Mouse (Mus musculus) stomach, embryonic 15.5 days (tissue): ENCODE results near the gene Wdr44. TPM values are rescaled to one million over a fixed set of nuclear protein-coding genes. Genes with fewer than 3 reads are reported as not detected.
A peak's percentile ranks its signal among the peaks of the same experiment; 100 is the strongest.
"Not testable (repeated sequence)": the region's sequence is repeated elsewhere in the genome, so short reads cannot be mapped to it uniquely, and the experiment has no call there.

Experiments
- ATAC-seq: fragments of 200-750 bp; cut with Nextera tagmentation; 2 replicates; pipeline ENCODE4 v1.8.0; 2017; ENCODE audit warnings: low read depth, moderate number of reproducible peaks, moderate TSS enrichment; ENCODE audit not compliant: insufficient read depth, low FRiP score
- H3K27ac ChIP-seq: fragments of 300-500 bp; sonication (generic); 2 replicates; pipeline ENCODE4 v1.5.1; 2015; ENCODE audit warnings: mild to moderate bottlenecking, inconsistent platforms
- H3K27me3 ChIP-seq: fragments of 300-500 bp; sonication (generic); replicated peaks from 2 replicates; pipeline ENCODE4 v1.6.1; 2015; ENCODE audit warnings: inconsistent platforms
- H3K36me3 ChIP-seq: fragments of 300-500 bp; sonication (generic); 2 replicates; pipeline ENCODE4 v1.6.1; 2015; ENCODE audit warnings: inconsistent platforms
- H3K4me1 ChIP-seq: fragments of 300-500 bp; sonication (generic); 2 replicates; pipeline ENCODE4 v1.6.1; 2015; ENCODE audit warnings: inconsistent platforms
- H3K4me2 ChIP-seq: fragments of 300-500 bp; sonication (generic); 2 replicates; pipeline ENCODE4 v1.6.1; 2015; ENCODE audit warnings: mild to moderate bottlenecking, inconsistent platforms
- H3K4me3 ChIP-seq: fragments of 300-500 bp; sonication (generic); replicated peaks from 2 replicates; pipeline ENCODE4 v1.5.1; 2015; ENCODE audit warnings: inconsistent platforms
- H3K9ac ChIP-seq: fragments of 300-500 bp; sonication (generic); 2 replicates; pipeline ENCODE4 v1.6.1; 2015; ENCODE audit warnings: inconsistent platforms
- H3K9me3 ChIP-seq: fragments of 300-500 bp; sonication (generic); 2 replicates; pipeline ENCODE4 v1.6.1; 2016; ENCODE audit warnings: inconsistent platforms
- WGBS: fragments of 180-500 bp; shearing (Covaris S2); methylation state at CpG from one replicate; pipeline ENCODE4 v1.1.7; 2015; 5-methylcytosine and 5-hydroxymethylcytosine counted together
- polyA plus RNA-seq: library from polyadenylated mRNA; unstranded; fragments of >200 nt; fragmentation: Nextera tagmentation; extraction: Ambion mirVana; gene quantifications from 2 replicates; pipeline ENCODE4 v1.2.1, GENCODE M21; 2015

Gene Wdr44
- polyA plus RNA-seq, 1 experiment from 2014 or later, result 8.8 TPM

DNA sequence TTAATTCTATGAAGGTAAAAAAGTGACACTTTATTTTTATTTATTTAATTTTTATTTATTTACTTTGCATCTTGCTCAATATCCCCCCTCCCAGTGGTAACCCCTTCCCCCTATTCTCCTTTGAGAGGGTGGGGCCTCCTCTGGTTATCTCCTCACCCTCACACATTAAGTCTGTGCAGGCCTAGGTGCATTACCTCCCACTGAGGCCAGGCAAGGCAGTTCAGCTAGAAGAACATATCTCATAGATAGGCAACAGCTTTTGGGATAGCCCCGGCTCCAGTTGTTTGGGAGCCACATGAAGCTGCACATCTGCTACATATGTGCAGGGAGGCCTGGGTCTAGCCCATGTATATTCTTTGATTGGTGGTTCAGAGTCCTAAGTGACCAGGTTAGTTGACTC lies 6.2 kb downstream of the Wdr44 start:
- Histone ChIP-seq H3K4me1 (no peaks in the 10 kb centered on the region), H3K4me3 (no peak overlapping the region), H3K36me3 (no peaks in the 10 kb centered on the region), H3K4me2 (no peak overlapping the region), H3K27ac (no peak overlapping the region), H3K9me3 (no peaks in the 10 kb centered on the region), H3K9ac (no peak overlapping the region), H3K27me3 (no peaks in the 10 kb centered on the region)
- no peak for ATAC-seq
- WGBS, result 88% methylated on average over 1 of the region's 1 CpGs

DNA sequence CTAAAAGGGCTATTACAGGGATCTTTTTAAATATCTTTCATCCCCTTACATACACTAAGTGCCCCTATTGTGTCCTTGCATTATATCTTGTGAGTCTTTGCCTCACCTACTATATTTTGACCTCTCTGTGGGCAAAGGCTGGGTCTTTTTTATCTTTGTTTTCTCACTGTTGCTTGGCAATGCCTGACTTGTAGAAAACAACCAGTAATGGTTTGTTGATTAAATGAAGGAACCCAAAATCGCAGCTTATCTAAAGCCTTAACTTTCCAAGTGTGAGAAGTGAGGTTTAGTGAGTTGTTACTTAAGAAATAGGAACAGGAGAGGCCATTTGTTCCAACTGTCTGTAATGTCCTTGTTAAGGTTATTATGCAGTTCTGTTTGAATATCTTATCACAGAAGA lies 24.4 kb downstream of the Wdr44 start:
- H3K4me1 ChIP-seq, result no peaks in the 10 kb centered on the region
- no peak overlapping the region for H3K27ac ChIP-seq
- H3K9me3 ChIP-seq, result no peaks in the 10 kb centered on the region
- no peak for ATAC-seq
- H3K4me3 ChIP-seq, result no peak overlapping the region
- no peak overlapping the region for H3K4me2 ChIP-seq
- H3K9ac ChIP-seq, result no peak overlapping the region
- H3K36me3 ChIP-seq, result no peaks in the 10 kb centered on the region
- H3K27me3 ChIP-seq, result no peaks in the 10 kb centered on the region
- WGBS, result 60% methylated on average over 1 of the region's 1 CpGs

DNA sequence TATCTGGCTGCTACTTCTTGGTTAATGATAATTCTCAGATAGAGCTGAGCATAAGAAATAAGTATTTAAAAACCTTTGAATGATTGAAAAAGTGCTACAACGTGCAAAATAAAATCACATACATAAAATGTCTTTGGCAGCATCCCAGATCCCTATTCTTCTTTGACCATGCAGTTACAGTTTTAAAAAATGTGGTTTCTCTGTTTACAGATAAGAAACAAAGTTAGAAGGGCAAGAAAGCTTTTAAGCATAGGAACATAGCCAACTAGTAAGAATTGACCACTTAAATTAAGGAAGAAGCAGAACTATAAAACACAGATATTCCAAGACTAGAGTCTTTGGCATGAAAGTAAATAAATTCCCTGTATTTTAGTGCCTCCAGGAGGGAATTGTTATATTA lies 34.6 kb downstream of the Wdr44 start:
- no peak overlapping the region for H3K4me3 ChIP-seq
- H3K9ac ChIP-seq, result no peak overlapping the region
- H3K4me2 ChIP-seq, result no peak overlapping the region
- no peak overlapping the region for H3K27ac ChIP-seq
- ATAC-seq, result no peak
- H3K27me3 ChIP-seq, result no peaks in the 10 kb centered on the region
- H3K36me3 ChIP-seq, result no peaks in the 10 kb centered on the region
- H3K4me1 ChIP-seq, result no peaks in the 10 kb centered on the region
- no peaks in the 10 kb centered on the region for H3K9me3 ChIP-seq
- 46% methylated on average over 1 of the region's 1 CpGs for WGBS

DNA sequence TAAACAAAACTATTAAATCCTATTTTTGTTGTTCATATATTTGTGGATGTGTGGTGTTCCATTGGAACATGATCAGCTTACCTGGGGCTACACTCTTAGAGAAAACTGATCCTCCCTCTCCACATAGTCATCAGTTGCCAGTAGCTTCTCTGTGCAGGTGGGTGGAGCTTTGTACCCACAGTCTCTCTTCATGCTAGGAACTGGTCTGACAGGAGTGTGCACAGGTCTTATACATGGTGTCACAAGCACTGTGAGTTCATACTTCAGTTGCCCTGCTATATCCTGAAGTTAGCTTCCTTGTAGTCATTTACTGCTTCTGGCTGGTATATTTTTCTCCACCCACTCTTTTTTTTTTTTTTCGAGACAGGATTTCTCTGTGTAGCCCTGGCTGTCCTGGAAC lies 61.8 kb downstream of the Wdr44 start:
- Histone ChIP-seq H3K4me2 (no peak overlapping the region), H3K27me3 (no peaks in the 10 kb centered on the region), H3K4me1 (no peaks in the 10 kb centered on the region), H3K36me3 (no peaks in the 10 kb centered on the region), H3K4me3 (no peak overlapping the region), H3K9me3 (no peaks in the 10 kb centered on the region), H3K9ac (no peak overlapping the region), H3K27ac (no peak overlapping the region)
- no peak for ATAC-seq
- WGBS, result 64% methylated on average over 1 of the region's 1 CpGs

DNA sequence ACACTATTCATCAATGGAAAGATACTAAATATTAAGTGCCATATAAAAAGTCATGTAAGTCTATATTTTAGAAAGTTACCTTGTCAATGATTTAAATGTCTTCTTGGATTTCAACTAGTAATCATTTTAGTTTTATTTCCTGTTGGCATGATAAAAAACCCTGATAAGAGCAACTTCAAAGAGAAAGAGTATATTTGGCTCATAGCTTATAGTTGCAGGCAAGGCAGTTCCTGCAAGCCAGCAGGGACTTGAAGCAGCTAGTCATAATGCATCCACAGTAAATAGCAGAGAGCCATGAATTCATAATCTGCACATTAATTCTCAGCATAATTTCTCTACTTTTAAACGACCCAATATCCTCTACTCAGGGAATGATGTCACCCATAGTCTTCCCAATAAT lies 75.0 kb downstream of the Wdr44 start:
- no peak for ATAC-seq
- H3K27me3 ChIP-seq, result no peaks in the 10 kb centered on the region
- no peak overlapping the region for H3K27ac ChIP-seq
- H3K36me3 ChIP-seq, result no peaks in the 10 kb centered on the region
- H3K4me3 ChIP-seq, result no peak overlapping the region
- no peak overlapping the region for H3K4me2 ChIP-seq
- 76% methylated on average over 1 of the region's 1 CpGs for WGBS
- no peaks in the 10 kb centered on the region for H3K4me1 ChIP-seq
- no peaks in the 10 kb centered on the region for H3K9me3 ChIP-seq
- H3K9ac ChIP-seq, result no peak overlapping the region

DNA sequence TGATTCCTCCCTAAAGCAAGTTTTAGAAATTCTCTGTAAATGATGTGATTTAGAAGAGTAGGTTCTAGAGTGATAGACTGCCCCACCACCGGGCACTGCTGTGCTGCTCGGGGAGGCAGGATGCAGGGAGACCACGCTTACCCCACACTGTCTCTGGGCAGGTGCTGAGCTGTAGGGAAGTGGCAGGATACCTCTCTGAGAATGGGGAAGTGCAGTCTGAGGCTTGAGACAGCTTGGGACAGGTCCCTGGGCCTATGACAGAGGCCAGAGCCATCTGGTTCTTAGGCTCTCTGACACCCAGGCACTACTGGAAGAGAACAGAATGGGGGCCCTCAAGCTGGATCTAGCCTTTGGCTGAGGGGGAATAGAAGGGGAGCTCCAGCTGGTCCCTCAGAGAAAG lies 114.3 kb downstream of the Wdr44 start:
- H3K4me1 ChIP-seq, result no peaks in the 10 kb centered on the region
- no peaks in the 10 kb centered on the region for H3K9me3 ChIP-seq
- no peak overlapping the region for H3K4me3 ChIP-seq
- ATAC-seq, result no peak
- H3K27me3 ChIP-seq, result no peaks in the 10 kb centered on the region
- no peaks in the 10 kb centered on the region for H3K36me3 ChIP-seq
- WGBS, result 83% methylated on average over 3 of the region's 3 CpGs
- no peak overlapping the region for H3K4me2 ChIP-seq
- no peak overlapping the region for H3K9ac ChIP-seq
- no peak overlapping the region for H3K27ac ChIP-seq

DNA sequence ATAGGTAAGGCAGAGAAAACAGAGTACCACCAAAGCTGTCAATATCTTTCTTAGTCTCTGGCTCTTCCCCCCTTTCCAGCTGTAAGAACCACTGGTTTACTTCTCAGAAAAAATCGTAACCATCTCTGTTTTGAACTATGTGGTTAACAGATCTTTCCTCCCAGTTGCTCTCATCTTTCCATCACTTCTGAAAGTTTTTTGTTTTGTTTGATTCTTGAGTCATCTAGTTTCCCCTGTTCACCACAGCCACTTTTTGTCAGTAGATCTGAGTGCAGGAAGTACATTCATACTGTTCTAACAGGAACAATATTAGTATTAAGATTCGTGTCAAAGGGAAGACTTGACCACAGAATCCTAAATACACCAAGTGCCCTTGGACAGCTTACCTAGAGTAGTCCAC lies 117.5 kb downstream of the Wdr44 start:
- no peak for ATAC-seq
- Histone ChIP-seq H3K27me3 (no peaks in the 10 kb centered on the region), H3K27ac (no peak overlapping the region), H3K4me1 (no peaks in the 10 kb centered on the region), H3K36me3 (no peaks in the 10 kb centered on the region), H3K4me3 (no peak overlapping the region), H3K4me2 (no peak overlapping the region), H3K9ac (no peak overlapping the region), H3K9me3 (no peaks in the 10 kb centered on the region)
- WGBS, result 79% methylated on average over 2 of the region's 2 CpGs

DNA sequence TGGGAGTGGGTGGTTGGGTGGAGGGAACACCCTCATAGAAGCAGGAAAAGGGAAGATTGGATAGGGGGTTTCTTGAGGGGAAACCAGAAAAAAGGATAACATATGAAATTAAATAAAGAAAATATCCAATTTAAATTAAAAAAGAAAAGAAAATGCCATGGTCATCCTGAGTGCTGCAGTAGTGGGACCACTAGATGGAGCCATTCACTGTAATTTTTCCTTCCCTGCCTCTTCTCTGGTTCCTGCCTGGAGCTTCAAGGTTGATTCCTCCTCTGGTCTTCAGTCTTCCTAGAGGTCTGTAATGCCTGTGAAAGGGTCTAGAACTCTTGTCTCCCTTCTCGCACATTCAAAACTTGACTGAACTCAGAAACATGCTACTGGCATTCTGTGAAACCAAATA lies 120.4 kb downstream of the Wdr44 start:
- not testable (repeated sequence) for H3K4me3 ChIP-seq, H3K27me3 ChIP-seq, ATAC-seq, H3K4me1 ChIP-seq, H3K4me2 ChIP-seq, H3K27ac ChIP-seq, H3K9ac ChIP-seq, H3K9me3 ChIP-seq, H3K36me3 ChIP-seq
- 76% methylated on average over 1 of the region's 1 CpGs for WGBS

DNA sequence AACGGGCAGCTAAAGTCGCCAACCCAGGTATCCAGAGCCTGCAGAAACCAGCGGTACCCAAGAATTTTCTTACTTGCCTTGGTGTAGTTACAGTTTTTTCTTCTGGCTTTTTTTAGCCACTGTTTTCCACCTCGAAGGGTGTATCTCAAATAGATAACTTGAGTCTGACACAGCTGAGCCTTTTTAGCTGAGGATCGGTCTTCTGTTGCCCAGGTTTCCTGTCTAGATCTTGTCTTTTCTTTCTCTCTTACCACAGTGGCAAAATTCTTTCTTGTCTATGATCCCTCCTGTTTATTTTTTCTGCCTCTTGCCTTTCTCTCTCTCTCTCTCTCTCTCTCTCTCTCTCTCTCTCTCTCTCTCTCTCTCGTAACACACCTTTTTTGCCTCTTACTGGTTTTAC lies 130.0 kb downstream of the Wdr44 start:
- not testable (repeated sequence) for H3K27me3 ChIP-seq, H3K4me1 ChIP-seq, H3K9me3 ChIP-seq, H3K27ac ChIP-seq, H3K4me3 ChIP-seq, H3K36me3 ChIP-seq, ATAC-seq, H3K9ac ChIP-seq, H3K4me2 ChIP-seq
- WGBS, result 80% methylated on average over 6 of the region's 6 CpGs

DNA sequence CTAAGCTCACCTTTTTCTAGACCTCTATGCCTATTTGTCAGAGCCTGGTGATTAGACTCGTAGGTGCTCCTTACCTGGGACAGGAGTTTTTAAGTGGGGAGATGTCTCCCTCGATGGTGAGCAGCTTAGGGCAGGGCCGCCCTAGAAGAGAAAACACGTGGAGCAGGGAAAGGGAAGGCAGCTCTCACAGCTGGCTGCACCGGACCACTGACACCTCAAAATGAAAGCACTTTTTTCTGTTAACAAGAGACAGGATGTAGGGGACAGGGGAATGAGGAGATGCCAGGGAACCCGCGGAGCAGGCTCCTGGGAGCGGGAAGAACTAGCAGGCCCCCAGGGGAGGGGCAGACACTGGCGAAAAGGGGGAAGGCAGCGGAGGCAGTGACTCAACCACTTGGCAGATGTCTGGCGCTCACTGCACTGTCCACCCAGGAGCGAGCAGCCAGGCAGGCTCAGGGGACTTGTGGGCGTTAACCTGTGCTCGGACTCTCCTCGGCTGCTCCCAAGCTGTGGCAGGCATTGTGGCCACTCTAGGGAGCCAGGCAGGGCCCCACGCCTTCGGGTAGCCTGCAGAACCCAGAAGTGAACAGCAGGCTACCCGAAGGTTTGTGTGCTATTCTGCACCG lies 130.7 kb downstream of the Wdr44 start:
- H3K4me3 ChIP-seq, result no peak overlapping the region
- no peak overlapping the region for H3K27ac ChIP-seq
- peak overlapping the region; percentile 23 for H3K4me2 ChIP-seq
- ATAC-seq, result no peak; the same call in 1 of the 2 replicates
- H3K27me3 ChIP-seq, result no peaks in the 10 kb centered on the region
- H3K9me3 ChIP-seq, result no peaks in the 10 kb centered on the region
- no peak overlapping the region for H3K9ac ChIP-seq
- H3K4me1 ChIP-seq, result no peaks in the 10 kb centered on the region
- 49% methylated on average over 19 of the region's 19 CpGs for WGBS
- no peaks in the 10 kb centered on the region for H3K36me3 ChIP-seq

DNA sequence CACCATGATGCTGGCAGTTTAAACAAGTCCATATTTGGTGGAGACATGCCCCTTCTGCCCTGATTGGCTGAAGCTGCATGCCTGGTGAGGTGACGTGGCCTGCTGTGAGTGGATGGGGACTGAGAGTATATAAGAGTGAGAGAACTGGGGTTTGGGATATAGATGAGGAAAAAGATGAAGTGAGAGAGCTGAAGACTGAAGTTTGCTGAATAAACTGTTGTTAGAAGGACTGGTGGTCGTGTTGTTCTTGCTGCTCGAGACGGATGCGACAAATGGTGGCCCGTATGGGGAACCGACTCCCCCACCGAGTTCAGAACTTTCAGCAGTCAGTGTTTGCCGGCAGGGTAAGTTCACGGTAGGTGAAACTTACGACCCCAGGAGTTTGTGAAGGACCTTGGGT lies 140.9 kb downstream of the Wdr44 start:
- not testable (repeated sequence) for ATAC-seq, H3K27ac ChIP-seq, H3K4me2 ChIP-seq, H3K4me1 ChIP-seq, H3K9ac ChIP-seq, H3K9me3 ChIP-seq, H3K27me3 ChIP-seq, H3K36me3 ChIP-seq, H3K4me3 ChIP-seq
- 89% methylated on average over 11 of the region's 11 CpGs for WGBS

DNA sequence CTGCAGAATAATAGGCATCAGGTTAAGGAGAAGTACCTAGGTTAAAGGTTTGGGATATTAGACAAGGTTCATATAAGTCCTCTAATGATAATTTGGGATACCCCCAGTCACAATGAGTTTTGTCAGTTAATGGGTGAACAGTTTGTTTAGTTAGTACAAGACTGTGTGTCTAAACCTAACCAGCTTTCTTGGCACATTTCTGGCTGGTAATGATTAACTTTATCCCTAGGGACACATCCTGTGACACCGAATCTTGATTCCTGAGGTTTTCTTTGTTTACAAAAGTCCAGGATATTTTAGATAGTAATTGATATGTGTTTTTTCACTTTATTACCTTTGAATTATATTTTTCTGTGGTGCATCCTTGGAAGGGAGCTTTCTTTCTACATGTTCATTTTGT lies 148.1 kb downstream of the Wdr44 start:
- H3K4me1 ChIP-seq, result no peaks in the 10 kb centered on the region
- H3K4me3 ChIP-seq, result no peak overlapping the region
- ATAC-seq, result no peak
- WGBS, result 60% methylated on average over 1 of the region's 1 CpGs
- no peak overlapping the region for H3K4me2 ChIP-seq
- no peaks in the 10 kb centered on the region for H3K27me3 ChIP-seq
- H3K9me3 ChIP-seq, result no peaks in the 10 kb centered on the region
- no peak overlapping the region for H3K9ac ChIP-seq
- no peak overlapping the region for H3K27ac ChIP-seq
- no peaks in the 10 kb centered on the region for H3K36me3 ChIP-seq
